Mouse (Mus musculus): ENCODE data around the gene Ppil2. TPM values are rescaled to one million over a fixed set of nuclear protein-coding genes. Genes with fewer than 3 reads are reported as not detected.

Ppil2 gene
- polyA plus RNA-seq, 1 experiment = 89.6 TPM

- Histone ChIP-seq H3K4me3 (ENCODE audit: insufficient read depth, low read depth, low read length) (no peak overlapping the region), H3K27ac (ENCODE audit: insufficient read depth, low read depth, low read length) (no peak overlapping the region), H3K36me3 (ENCODE audit: control insufficient read depth, insufficient read depth, low read length) (peaks cover 6% of the 10 kb centered on the region), H3K27me3 (replicated peaks; ENCODE audit: control insufficient read depth, insufficient read depth, low read length) (no peaks in the 10 kb centered on the region), H3K4me1 (ENCODE audit: control insufficient read depth, insufficient read depth, low read length) (no peaks in the 10 kb centered on the region)
- TF ChIP-seq POLR2A (IDR thresholded peaks at IDR 0.05; ENCODE audit: low read depth, low read length) = no peak
- WGBS = 94% methylated on average over 3 of the region's 3 CpGs
- DNase-seq = no peak
Measured at GRCm38 (mm10) chr16:17040716-17041115, 70.3 kb downstream of the Ppil2 start.

Other genes with a start within 250 kb of the Ppil2 start
- gene Igll1, start 247.3 kb downstream of the Ppil2 start, polyA plus RNA-seq (2012; rRNA removed) = 0.27 and 0.30 TPM in 2 replicates
- gene Top3b, start 240.5 kb downstream of the Ppil2 start, polyA plus RNA-seq (2012; rRNA removed) = 93.6 and 105 TPM in 2 replicates
- 15.2 and 15.7 TPM in 2 replicates for gene Vpreb1, start 240.4 kb downstream of the Ppil2 start, polyA plus RNA-seq (2012; rRNA removed)
- gene Ppm1f, start 214.8 kb downstream of the Ppil2 start, polyA plus RNA-seq (2012; rRNA removed) = 14.7 and 15.2 TPM in 2 replicates
- 58.2 and 61.6 TPM in 2 replicates for gene Mapk1, start 127.9 kb downstream of the Ppil2 start, polyA plus RNA-seq (2012; rRNA removed)
- gene Ypel1, start 41.6 kb downstream of the Ppil2 start, polyA plus RNA-seq (2012; rRNA removed) = 1.6 and 2.3 TPM in 2 replicates
- gene 2610318N02Rik, start 13.9 kb upstream of the Ppil2 start, polyA plus RNA-seq (2012; rRNA removed) = 0.75 and 1.4 TPM in 2 replicates
- gene Sdf2l1, start 21.1 kb upstream of the Ppil2 start, polyA plus RNA-seq (2012; rRNA removed) = 22.8 and 25.2 TPM in 2 replicates
- 7.5 and 8.5 TPM in 2 replicates for gene Ydjc, start 33.4 kb upstream of the Ppil2 start, polyA plus RNA-seq (2012; rRNA removed)
- 0.74 and 0.92 TPM in 2 replicates for gene Ccdc116, start 36.0 kb upstream of the Ppil2 start, polyA plus RNA-seq (2012; rRNA removed)
- gene Ube2l3, start 91.4 kb upstream of the Ppil2 start, polyA plus RNA-seq (2012; rRNA removed) = 64.6 and 73.6 TPM in 2 replicates
- gene Rimbp3, start 97.3 kb upstream of the Ppil2 start, polyA plus RNA-seq (2012; rRNA removed) = 0.05 and 0.08 TPM in 2 replicates
- 1.5 and 1.8 TPM in 2 replicates for gene Hic2, start 122.3 kb upstream of the Ppil2 start, polyA plus RNA-seq (2012; rRNA removed)
- gene Tmem191c, start 164.8 kb upstream of the Ppil2 start, polyA plus RNA-seq (2012; rRNA removed) = 7.7 and 8.0 TPM in 2 replicates
- 0.57 and 0.80 TPM in 2 replicates for gene Serpind1, start 220.1 kb upstream of the Ppil2 start, polyA plus RNA-seq (2012; rRNA removed)

All from kidney, adult 2 months (tissue).